Mouse (Mus musculus) lung, embryonic 16.5 days (tissue): Measurements from ENCODE around the gene Nav2. TPM values are rescaled to one million over a fixed set of nuclear protein-coding genes. Genes with fewer than 3 reads are reported as not detected.

Experiments used
- ATAC-seq: fragments of 200-750 bp; cut with Nextera tagmentation; 2 replicates; pipeline ENCODE4 v1.8.0; 2017; ENCODE audit warnings: low read depth, mild to moderate bottlenecking, moderate library complexity
- H3K27ac ChIP-seq: fragments of 300-500 bp; sonication (generic); 2 replicates; pipeline ENCODE4 v1.5.1; 2014; ENCODE audit warnings: mild to moderate bottlenecking, control low read depth, low read length
- H3K27me3 ChIP-seq: fragments of 300-500 bp; sonication (generic); 2 replicates; pipeline ENCODE4 v1.6.1; 2014; ENCODE audit warnings: low read depth, low read length, mixed read lengths; ENCODE audit not compliant: control insufficient read depth, insufficient read depth
- H3K36me3 ChIP-seq: fragments of 300-500 bp; sonication (generic); 2 replicates; pipeline ENCODE4 v1.6.1; 2014; ENCODE audit warnings: low read length; ENCODE audit not compliant: control insufficient read depth, insufficient read depth
- H3K4me1 ChIP-seq: fragments of 300-500 bp; sonication (generic); replicated peaks from 2 replicates; pipeline ENCODE4 v1.6.1; 2014; ENCODE audit warnings: low read length, mixed read lengths; ENCODE audit not compliant: control insufficient read depth, insufficient read depth
- H3K4me2 ChIP-seq: fragments of 300-500 bp; sonication (generic); 2 replicates; pipeline ENCODE4 v1.6.1; 2014; ENCODE audit warnings: low read depth, low read length, control low read depth
- H3K4me3 ChIP-seq: fragments of 300-500 bp; sonication (generic); 2 replicates; pipeline ENCODE4 v1.5.1; 2014; ENCODE audit warnings: mild to moderate bottlenecking, low read length, control low read depth
- H3K9ac ChIP-seq: fragments of 300-500 bp; sonication (generic); 2 replicates; pipeline ENCODE4 v1.6.1; 2014; ENCODE audit warnings: low read length, control low read depth
- H3K9me3 ChIP-seq: fragments of 300-500 bp; sonication (generic); 2 replicates; pipeline ENCODE4 v1.6.1; 2016; ENCODE audit warnings: low read length; ENCODE audit not compliant: control insufficient read depth
- WGBS: fragments of 180-500 bp; shearing (Covaris S2); extraction: QIAGEN DNeasy Blood & Tissue Kit; methylation state at CpG from one replicate; pipeline ENCODE4 v1.1.7; 2014; 5-methylcytosine and 5-hydroxymethylcytosine counted together
- polyA plus RNA-seq: library from polyadenylated mRNA; unstranded; fragments of >200 nt; fragmentation: Nextera tagmentation; extraction: Ambion mirVana; gene quantifications from 2 replicates; pipeline ENCODE4 v1.2.1, GENCODE M21; 2015

The Nav2 gene
- polyA plus RNA-seq, 1 experiment from 2014 or later = 27.3 TPM

DNA sequence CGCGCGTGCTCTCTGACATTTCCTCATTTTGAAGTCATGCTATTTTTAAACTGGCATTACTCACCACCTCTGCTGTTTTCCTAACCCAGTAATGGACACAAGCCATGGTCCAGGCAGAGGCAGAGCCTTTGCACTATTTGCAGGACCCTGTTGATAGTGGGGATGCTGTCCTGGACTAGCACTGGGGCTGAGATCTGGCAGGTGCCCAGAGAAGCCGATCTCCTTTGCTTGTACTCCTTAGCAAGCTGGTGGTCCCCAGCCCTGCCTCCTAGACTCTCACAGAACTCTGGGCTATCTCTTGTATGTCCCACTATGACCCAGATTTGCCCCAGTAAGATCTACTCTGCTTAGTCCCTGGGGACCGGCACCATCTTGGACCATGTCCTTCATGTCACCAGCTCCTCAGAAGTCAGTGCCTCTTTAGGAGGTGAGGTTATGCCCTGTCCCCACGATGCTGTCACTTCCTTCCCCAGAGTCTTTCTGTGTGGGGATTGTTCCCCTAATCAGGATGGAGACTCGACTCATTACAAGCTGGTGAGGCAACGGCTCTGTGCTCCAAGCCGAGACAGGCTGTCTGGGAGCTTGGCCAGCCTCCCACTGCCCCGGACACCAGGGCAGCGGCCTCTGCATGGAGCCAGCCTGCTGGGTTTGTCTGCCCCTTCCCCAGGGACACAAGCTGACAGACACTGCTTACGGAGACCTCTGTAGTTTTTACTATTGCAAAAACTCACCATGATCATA lies 250.3 kb downstream of the Nav2 start:
- 0 out of 2 replicates have a peak overlapping the region, but pooled peaks have one; percentile 15 for H3K27ac ChIP-seq

DNA sequence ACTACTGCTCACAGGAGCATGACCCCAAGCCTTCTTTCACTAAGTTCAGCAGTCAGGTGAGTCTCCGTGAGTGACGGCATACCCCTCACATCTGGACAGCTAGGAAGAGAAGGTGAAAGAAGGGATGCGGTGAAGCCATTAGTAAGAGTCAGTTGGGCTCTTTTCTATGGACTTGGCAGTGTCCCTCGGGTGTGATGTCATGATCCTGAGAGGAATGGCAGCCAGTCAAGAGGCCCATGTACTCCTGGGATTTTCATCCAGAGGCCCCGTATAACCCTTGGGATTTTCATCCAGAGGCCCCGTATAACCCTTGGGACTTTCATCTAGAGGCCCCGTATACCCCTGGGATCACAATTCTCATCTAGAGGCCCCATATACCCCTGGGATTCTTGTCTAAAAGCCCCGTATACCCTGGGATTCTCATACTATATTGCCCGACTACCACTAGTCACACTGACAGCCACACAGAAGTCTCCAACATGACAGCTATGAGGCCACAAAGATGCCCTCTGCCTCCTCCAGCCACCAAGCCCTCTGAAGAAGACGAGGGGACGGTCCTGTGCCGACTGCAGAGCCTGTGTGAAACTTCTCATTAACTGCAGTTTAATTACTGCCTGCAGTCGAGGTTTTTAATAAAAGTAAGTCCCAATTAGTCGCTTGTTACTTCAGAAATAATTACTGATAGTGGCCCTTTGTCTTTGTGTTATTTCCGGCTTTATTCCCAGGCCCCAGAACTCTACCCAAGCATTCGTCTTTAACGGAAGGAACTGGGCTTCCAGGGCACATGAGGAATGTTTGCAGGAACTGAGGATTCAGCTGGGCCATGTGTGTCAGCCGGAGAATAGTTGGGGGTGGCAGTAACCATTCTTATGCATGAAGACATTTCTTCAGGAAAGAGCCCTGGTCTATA lies 251.4 kb downstream of the Nav2 start:
- H3K9ac ChIP-seq = no peak overlapping the region

More for the DNA sequence above, 250.3 kb downstream of the Nav2 start:
- Histone ChIP-seq H3K9ac (no peak overlapping the region), H3K4me2 (no peak overlapping the region), H3K36me3 (no peaks in the 10 kb centered on the region), H3K4me1 (peaks cover 28% of the 10 kb centered on the region), H3K27me3 (no peaks in the 10 kb centered on the region), H3K9me3 (no peaks in the 10 kb centered on the region), H3K4me3 (no peak overlapping the region)
- peak; percentile 56 for ATAC-seq
- WGBS = 48% methylated on average over 12 of the region's 12 CpGs

DNA sequence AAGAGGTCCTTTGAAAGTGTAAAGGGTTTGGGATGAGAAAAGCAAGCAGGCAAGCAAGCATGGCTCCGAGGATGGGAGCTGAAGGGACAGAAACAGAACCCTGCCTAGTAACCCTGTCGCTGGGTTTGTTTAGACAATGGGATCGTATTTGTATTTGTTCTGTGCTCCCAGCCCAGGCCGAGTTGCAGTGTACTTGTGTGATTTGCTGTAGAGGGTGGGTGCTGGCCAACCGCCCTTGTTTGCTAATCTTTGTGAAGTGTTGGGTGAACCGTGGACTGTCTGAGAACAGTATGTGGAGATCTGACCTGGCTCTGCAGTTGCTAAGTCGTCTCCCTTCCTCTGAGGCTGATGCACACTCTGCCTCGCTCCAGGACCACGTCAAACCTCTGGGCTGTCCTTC lies 253.6 kb downstream of the Nav2 start:
- no peaks in the 10 kb centered on the region for H3K9me3 ChIP-seq
- no peaks in the 10 kb centered on the region for H3K36me3 ChIP-seq
- H3K4me2 ChIP-seq = peak overlapping the region; percentile 38
- H3K4me3 ChIP-seq = no peak overlapping the region
- no peaks in the 10 kb centered on the region for H3K27me3 ChIP-seq
- ATAC-seq = peak; percentile 52
- no peak overlapping the region for H3K9ac ChIP-seq
- WGBS = 7% methylated on average over 9 of the region's 9 CpGs
- H3K27ac ChIP-seq = peak overlapping the region; percentile 68
- H3K4me1 ChIP-seq = peaks cover 33% of the 10 kb centered on the region

More for the DNA sequence above, 251.4 kb downstream of the Nav2 start:
- peaks cover 28% of the 10 kb centered on the region for H3K4me1 ChIP-seq
- H3K4me3 ChIP-seq = no peak overlapping the region
- no peak overlapping the region for H3K4me2 ChIP-seq
- no peak for ATAC-seq
- WGBS = 79% methylated on average over 18 of the region's 18 CpGs
- no peaks in the 10 kb centered on the region for H3K27me3 ChIP-seq
- no peaks in the 10 kb centered on the region for H3K9me3 ChIP-seq
- H3K27ac ChIP-seq = 0 out of 2 replicates have a peak overlapping the region, but pooled peaks have one; percentile 13
- no peaks in the 10 kb centered on the region for H3K36me3 ChIP-seq

DNA sequence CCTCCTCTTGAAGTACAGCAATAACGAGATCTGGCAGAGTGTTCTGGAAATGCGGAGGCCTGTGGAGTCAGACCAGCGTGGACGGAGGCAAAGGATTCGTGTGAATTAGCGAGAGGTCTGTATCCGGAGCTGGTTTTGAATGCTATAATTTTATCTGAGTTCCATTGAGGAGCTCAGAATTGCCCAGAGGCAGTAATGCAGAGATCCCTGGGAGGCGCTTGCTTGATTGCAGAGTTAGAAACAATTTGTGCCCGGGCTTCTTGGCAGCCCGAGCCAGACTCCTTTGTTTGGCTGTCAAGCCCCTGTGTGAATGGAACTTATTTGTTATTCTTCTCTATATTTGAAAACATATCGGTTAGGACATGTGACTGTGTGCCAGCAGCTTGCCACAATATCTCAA lies 255.3 kb downstream of the Nav2 start:
- Histone ChIP-seq H3K27ac (peak overlapping the region; percentile 45; the same call in 1 of the 2 replicates), H3K4me2 (no peak overlapping the region), H3K9me3 (no peaks in the 10 kb centered on the region), H3K36me3 (no peaks in the 10 kb centered on the region), H3K4me1 (peaks cover 30% of the 10 kb centered on the region), H3K27me3 (no peaks in the 10 kb centered on the region), H3K9ac (peak overlapping the region; percentile 18; the same call in 1 of the 2 replicates), H3K4me3 (no peak overlapping the region)
- WGBS = 57% methylated on average over 11 of the region's 11 CpGs
- ATAC-seq = no peak

DNA sequence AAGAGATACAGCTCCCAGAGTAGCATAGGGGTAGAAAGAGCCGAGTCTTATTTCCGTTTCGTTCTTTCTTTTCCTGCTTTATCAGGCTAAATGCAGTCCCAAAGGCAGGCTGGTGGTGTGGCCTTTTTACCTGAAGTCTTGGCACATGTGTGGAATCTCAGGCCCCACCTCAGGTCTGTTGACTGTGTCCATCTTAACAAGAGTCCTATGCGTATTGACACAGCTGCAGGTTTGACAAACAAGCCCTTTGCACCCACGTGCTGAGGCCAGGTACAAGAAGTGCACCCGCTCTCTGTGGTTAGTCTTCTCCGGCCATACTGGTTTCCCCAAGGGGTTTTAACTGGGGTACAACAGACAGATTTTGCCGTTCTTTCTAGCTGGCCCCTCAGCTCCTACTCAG lies 256.4 kb downstream of the Nav2 start:
- Histone ChIP-seq H3K9ac (no peak overlapping the region), H3K4me3 (peak overlapping the region; percentile 1; the same call in 1 of the 2 replicates), H3K27me3 (no peaks in the 10 kb centered on the region), H3K4me1 (peaks cover 24% of the 10 kb centered on the region), H3K36me3 (no peaks in the 10 kb centered on the region), H3K27ac (peak overlapping the region; percentile 65), H3K9me3 (no peaks in the 10 kb centered on the region), H3K4me2 (0 out of 2 replicates have a peak overlapping the region, but pooled peaks have one; percentile 1)
- ATAC-seq = peak; percentile 83
- 61% methylated on average over 8 of the region's 8 CpGs for WGBS

DNA sequence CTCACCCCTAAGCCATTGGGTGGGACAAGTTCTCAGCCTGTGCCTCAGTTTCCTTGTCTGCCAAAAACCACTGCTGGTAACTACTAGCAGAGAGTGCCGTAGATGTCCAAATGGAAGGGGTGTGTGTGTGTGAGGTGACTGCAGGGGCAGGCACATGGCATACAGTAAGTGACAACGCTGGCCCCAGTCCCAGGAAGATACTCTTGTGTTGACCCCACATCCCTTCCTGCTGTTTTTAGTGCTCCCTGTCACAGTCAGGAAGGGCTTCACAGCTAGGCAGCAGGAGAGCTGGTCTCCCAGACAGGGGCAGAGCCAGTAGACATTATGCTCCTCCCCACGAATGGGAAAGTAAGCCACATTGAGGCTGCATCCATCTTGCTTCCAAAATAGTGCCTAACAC lies 264.4 kb downstream of the Nav2 start:
- WGBS = 48% methylated on average over 3 of the region's 3 CpGs
- Histone ChIP-seq H3K4me2 (no peak overlapping the region), H3K4me3 (no peak overlapping the region), H3K9me3 (no peaks in the 10 kb centered on the region), H3K4me1 (peaks cover 5% of the 10 kb centered on the region), H3K27ac (no peak overlapping the region), H3K36me3 (no peaks in the 10 kb centered on the region), H3K9ac (no peak overlapping the region), H3K27me3 (no peaks in the 10 kb centered on the region)
- 0 out of 2 replicates have a peak, but pooled peaks have one; percentile 17 for ATAC-seq

DNA sequence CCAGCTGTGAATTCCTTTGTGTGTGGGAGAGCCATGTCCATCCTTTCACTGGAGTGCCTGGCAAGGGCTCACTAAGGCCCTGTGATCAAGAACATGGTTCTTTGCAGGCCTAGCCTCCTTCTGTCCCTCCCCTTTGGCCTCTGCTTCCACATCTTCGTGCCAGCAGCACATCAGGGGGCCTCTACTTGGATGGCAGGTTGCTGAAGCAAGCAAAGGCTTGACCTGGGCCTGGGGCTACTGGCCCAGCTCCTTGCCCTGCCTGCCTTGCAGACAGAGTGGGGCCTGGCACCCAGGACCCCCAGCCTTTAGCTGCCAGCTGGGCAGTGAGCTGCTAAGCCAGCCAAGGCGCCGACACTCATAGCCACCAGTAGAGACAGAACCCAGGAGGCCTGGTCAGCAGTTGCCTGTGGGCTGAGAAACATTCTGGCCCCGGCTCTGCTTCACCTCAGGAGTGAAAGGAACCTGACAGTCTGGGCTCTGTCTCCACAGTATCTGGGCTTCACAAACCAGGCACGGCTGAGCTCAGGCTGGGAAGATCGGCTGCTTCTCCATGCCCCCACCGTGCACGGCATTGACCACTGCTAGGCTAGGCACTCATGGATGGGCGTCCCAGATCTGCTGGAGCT lies 267.4 kb downstream of the Nav2 start:
- no peak overlapping the region for H3K4me2 ChIP-seq
- no peak overlapping the region for H3K9ac ChIP-seq
- no peaks in the 10 kb centered on the region for H3K36me3 ChIP-seq
- no peak overlapping the region for H3K4me3 ChIP-seq
- no peaks in the 10 kb centered on the region for H3K27me3 ChIP-seq
- peaks cover 17% of the 10 kb centered on the region for H3K4me1 ChIP-seq
- no peak overlapping the region for H3K27ac ChIP-seq
- WGBS = 83% methylated on average over 9 of the region's 9 CpGs
- no peak for ATAC-seq
- no peaks in the 10 kb centered on the region for H3K9me3 ChIP-seq

DNA sequence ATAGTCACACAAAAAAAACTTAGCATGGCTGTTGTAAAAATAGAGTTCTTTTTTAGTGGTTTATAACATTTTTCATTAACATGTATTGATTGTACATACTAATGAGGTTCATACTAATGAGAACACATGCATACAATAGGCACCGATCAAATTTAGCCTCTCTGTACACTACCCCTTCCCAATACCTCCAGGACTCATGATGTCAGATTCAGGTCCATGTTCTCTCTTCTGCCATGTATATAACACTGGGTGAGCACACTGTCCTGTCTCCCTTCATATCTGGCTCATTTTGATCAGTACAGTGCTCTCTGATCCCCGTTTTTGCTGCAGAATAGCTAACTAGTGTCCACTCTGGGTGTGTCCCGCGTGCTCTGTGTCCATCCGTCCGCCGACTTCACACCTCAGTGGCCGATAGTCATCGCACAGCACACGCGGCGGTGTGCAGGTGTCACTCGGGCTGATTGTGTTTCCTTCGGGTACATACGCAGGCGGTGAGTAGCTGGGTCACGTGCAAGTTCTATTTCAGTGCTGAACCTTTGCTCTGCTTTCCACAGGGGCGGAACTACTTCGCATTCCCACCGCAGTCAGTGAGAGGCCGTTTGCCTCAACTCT lies 268.2 kb downstream of the Nav2 start:
- Histone ChIP-seq H3K4me2 (no peak overlapping the region), H3K9me3 (no peaks in the 10 kb centered on the region), H3K36me3 (no peaks in the 10 kb centered on the region), H3K9ac (no peak overlapping the region), H3K27me3 (no peaks in the 10 kb centered on the region), H3K4me1 (peaks cover 17% of the 10 kb centered on the region), H3K4me3 (no peak overlapping the region), H3K27ac (no peak overlapping the region)
- 64% methylated on average over 21 of the region's 21 CpGs for WGBS
- no peak for ATAC-seq
